Mouse (Mus musculus) erythroblast, adult 5-6 weeks (primary cell): ENCODE measurements around the gene Wdr20rt. TPM values are rescaled to one million over a fixed set of nuclear protein-coding genes. Genes with fewer than 3 reads are reported as not detected.

ENCODE experiments used
- total RNA-seq, 2 experiments: library from RNA; stranded (forward) in 1 of 2; stranded (reverse) in 1 of 2; fragments of 150-400 nt in 1 of 2; fragments of 200-764, 138-1000 nt in 1 of 2; gene quantifications; 2 replicates each; pipeline versions ENCODE4 v1.2.3 to v1.2.4; 2015 to 2017; ENCODE audit warnings: low replicate concordance in 2 of 2

The Wdr20rt gene
- total RNA-seq, 2 experiments from 2014 or later = not detected

Other genes with a start within 250 kb of the Wdr20rt start
- 16.9 and 23.0 TPM in 2 replicates for gene Prpf39, start 189.2 kb upstream of the Wdr20rt start, total RNA-seq (2015; ENCODE audit: low replicate concordance)
- gene Prpf39, start 189.2 kb upstream of the Wdr20rt start, total RNA-seq (2017; ENCODE audit: low replicate concordance) = 45.9 and 51.0 TPM in 2 replicates
- gene Fkbp3, start 151.5 kb upstream of the Wdr20rt start, total RNA-seq (2015; ENCODE audit: low replicate concordance) = 33.0 and 42.5 TPM in 2 replicates
- 38.3 and 40.3 TPM in 2 replicates for gene Fkbp3, start 151.5 kb upstream of the Wdr20rt start, total RNA-seq (2017; ENCODE audit: low replicate concordance)
- 4.2 and 6.5 TPM in 2 replicates for gene Fancm, start 149.9 kb upstream of the Wdr20rt start, total RNA-seq (2015; ENCODE audit: low replicate concordance)
- 15.2 and 34.8 TPM in 2 replicates for gene Fancm, start 149.9 kb upstream of the Wdr20rt start, total RNA-seq (2017; ENCODE audit: low replicate concordance)
- 26.3 and 29.7 TPM in 2 replicates for gene Mis18bp1, start 52.9 kb upstream of the Wdr20rt start, total RNA-seq (2015; ENCODE audit: low replicate concordance)
- 25.9 and 36.1 TPM in 2 replicates for gene Mis18bp1, start 52.9 kb upstream of the Wdr20rt start, total RNA-seq (2017; ENCODE audit: low replicate concordance)